Mouse (Mus musculus) urinary bladder, adult 18-20 months (tissue): ENCODE measurements at regions not wholly inside any gene's neighbourhood (a gene's known extent, or its start where the extent isn't known, plus 50 kb on each side); places are given as distances from the start of the nearest gene placed in this dataset.

ENCODE experiments used
- DNase-seq, 2 experiments: peaks; one replicate each; pipeline ENCODE4 v3.0.0; 2022; ENCODE audit warnings: low spot score in 2 of 2, mixed read lengths in 2 of 2

GRCm38 (mm10) chr10:66796296-66796695, 299.6 kb upstream of the Jmjd1c start:
- DNase-seq = no peak

GRCm38 (mm10) chr10:66802691-66803090, 293.2 kb upstream of the Jmjd1c start:
- no peak for DNase-seq

GRCm38 (mm10) chr10:66807261-66807968, 288.5 kb upstream of the Jmjd1c start:
- DNase-seq = peak; percentile 8 to 35

GRCm38 (mm10) chr10:66812515-66813260, 283.2 kb upstream of the Jmjd1c start:
- DNase-seq = no peak

GRCm38 (mm10) chr10:66813850-66814564, 281.9 kb upstream of the Jmjd1c start:
- no peak for DNase-seq

GRCm38 (mm10) chr10:66814565-66815201, 281.2 kb upstream of the Jmjd1c start:
- peak; percentile 43 to 68 for DNase-seq

- DNase-seq = no peak
Measured at GRCm38 (mm10) chr10:66815951-66816350, 280.0 kb upstream of the Jmjd1c start.

- no peak for DNase-seq
Measured at GRCm38 (mm10) chr10:66816776-66817175, 279.1 kb upstream of the Jmjd1c start.

- DNase-seq = no peak
Measured at GRCm38 (mm10) chr10:66817876-66818275, 278.0 kb upstream of the Jmjd1c start.

- DNase-seq = no peak
Measured at GRCm38 (mm10) chr10:66819517-66819916, 276.4 kb upstream of the Jmjd1c start.

GRCm38 (mm10) chr10:66825737-66826136, 270.2 kb upstream of the Jmjd1c start:
- no peak for DNase-seq

- no peak for DNase-seq
Measured at GRCm38 (mm10) chr10:66826327-66826726, 269.6 kb upstream of the Jmjd1c start.

GRCm38 (mm10) chr10:66834974-66835373, 261.0 kb upstream of the Jmjd1c start:
- DNase-seq = no peak

- DNase-seq = no peak
Measured at GRCm38 (mm10) chr10:66839058-66839457, 256.9 kb upstream of the Jmjd1c start.

GRCm38 (mm10) chr10:66843258-66843657, 252.7 kb upstream of the Jmjd1c start:
- DNase-seq = no peak

GRCm38 (mm10) chr10:66848778-66849177, 247.1 kb upstream of the Jmjd1c start:
- DNase-seq = no peak

GRCm38 (mm10) chr10:66849681-66850080, 246.2 kb upstream of the Jmjd1c start:
- no peak for DNase-seq

GRCm38 (mm10) chr10:66850972-66851478, 244.9 kb upstream of the Jmjd1c start:
- no peak for DNase-seq

GRCm38 (mm10) chr10:66851841-66852240, 244.1 kb upstream of the Jmjd1c start:
- DNase-seq = no peak

- DNase-seq = no peak
Measured at GRCm38 (mm10) chr10:66852708-66853107, 243.2 kb upstream of the Jmjd1c start.

- DNase-seq = peak; percentile 73 to 76
Measured at GRCm38 (mm10) chr10:66853258-66853657, 242.7 kb upstream of the Jmjd1c start.

GRCm38 (mm10) chr10:66854895-66855294, 241.0 kb upstream of the Jmjd1c start:
- DNase-seq = no peak
